Mouse (Mus musculus) intestine, postnatal 0 days (tissue): ENCODE measurements around the gene Bbs9. TPM values are rescaled to one million over a fixed set of nuclear protein-coding genes. Genes with fewer than 3 reads are reported as not detected.

Source experiments
- ATAC-seq: fragments of 200-750 bp; cut with Nextera tagmentation; 2 replicates; pipeline ENCODE4 v1.8.0; 2017; ENCODE audit warnings: mild to moderate bottlenecking, moderate TSS enrichment, moderate library complexity
- H3K27ac ChIP-seq: fragments of 300-500 bp; sonication (generic); 2 replicates; pipeline ENCODE4 v1.5.1; 2014; ENCODE audit warnings: mild to moderate bottlenecking, low read depth, low read length, moderate library complexity
- H3K27me3 ChIP-seq: fragments of 300-500 bp; sonication (generic); replicated peaks from 2 replicates; pipeline ENCODE4 v1.6.1; 2014; ENCODE audit warnings: low read length, mixed read lengths; ENCODE audit not compliant: control insufficient read depth, insufficient read depth
- H3K36me3 ChIP-seq: fragments of 300-500 bp; sonication (generic); 2 replicates; pipeline ENCODE4 v1.6.1; 2014; ENCODE audit warnings: mild to moderate bottlenecking, moderate library complexity; ENCODE audit not compliant: control insufficient read depth, insufficient read depth
- H3K4me1 ChIP-seq: fragments of 300-500 bp; sonication (generic); replicated peaks from 2 replicates; pipeline ENCODE4 v1.6.1; 2014; ENCODE audit warnings: antibody characterized with exemption, low read length, mixed read lengths; ENCODE audit not compliant: control insufficient read depth, insufficient read depth
- H3K4me2 ChIP-seq: fragments of 300-500 bp; sonication (generic); replicated peaks from 2 replicates; pipeline ENCODE4 v1.6.1; 2014; ENCODE audit warnings: low read depth, mild to moderate bottlenecking, moderate library complexity
- H3K4me3 ChIP-seq: fragments of 300-500 bp; sonication (generic); 2 replicates; pipeline ENCODE4 v1.5.1; 2014; ENCODE audit warnings: low read depth, low read length
- H3K9ac ChIP-seq: fragments of 300-500 bp; sonication (generic); 2 replicates; pipeline ENCODE4 v1.6.1; 2014; ENCODE audit warnings: mild to moderate bottlenecking, low read depth, low read length
- H3K9me3 ChIP-seq: fragments of 300-500 bp; sonication (generic); 2 replicates; pipeline ENCODE4 v1.6.1; 2016; ENCODE audit warnings: mixed run types; ENCODE audit not compliant: control insufficient read depth
- CTCF ChIP-seq: sonication (generic); IDR thresholded peaks from 2 replicates; pipeline ENCODE4 v1.5.1; 2016; ENCODE audit warnings: low read depth, mild to moderate bottlenecking, control low read depth, antibody characterized with exemption, moderate library complexity
- WGBS: fragments of 180-500 bp; shearing (Covaris S2); extraction: QIAGEN DNeasy Blood & Tissue Kit; methylation state at CpG from one replicate; pipeline ENCODE4 v1.1.7; 2014; 5-methylcytosine and 5-hydroxymethylcytosine counted together
- polyA plus RNA-seq: library from polyadenylated mRNA; unstranded; fragments of >200 nt; fragmentation: Nextera tagmentation; extraction: Ambion mirVana; gene quantifications from 2 replicates; pipeline ENCODE4 v1.2.1, GENCODE M21; 2015

Bbs9 gene
- polyA plus RNA-seq, 1 experiment from 2014 or later: 4.9 TPM

DNA sequence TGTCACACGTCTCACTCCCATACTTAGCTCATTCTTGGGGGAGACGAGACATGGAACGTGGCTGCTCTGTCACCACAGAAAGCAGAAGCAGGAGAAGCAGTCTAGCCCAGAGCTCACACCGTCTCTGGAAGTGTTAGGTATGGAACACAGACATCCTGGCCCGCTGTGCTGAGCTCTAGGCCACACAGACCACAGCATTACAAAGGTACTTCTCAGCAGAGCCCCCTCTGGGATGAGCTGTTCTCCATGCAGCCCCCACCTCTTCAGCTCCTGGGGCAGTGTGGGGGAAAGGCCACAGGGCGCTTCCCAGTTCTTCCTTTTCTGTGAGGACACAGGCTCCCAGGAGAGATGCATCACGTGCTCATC is 339.6 kb downstream of the Bbs9 start:
- no peaks in the 10 kb centered on the region for H3K9me3 ChIP-seq
- no peak overlapping the region for H3K27ac ChIP-seq
- no peak overlapping the region for H3K4me2 ChIP-seq
- no peak overlapping the region for H3K9ac ChIP-seq
- no peaks in the 10 kb centered on the region for H3K27me3 ChIP-seq
- no peak for ATAC-seq
- WGBS: 72% methylated on average over 7 of the region's 7 CpGs
- no peak for TF ChIP-seq CTCF
- H3K4me1 ChIP-seq: no peaks in the 10 kb centered on the region
- H3K4me3 ChIP-seq: no peak overlapping the region
- H3K36me3 ChIP-seq: no peaks in the 10 kb centered on the region

DNA sequence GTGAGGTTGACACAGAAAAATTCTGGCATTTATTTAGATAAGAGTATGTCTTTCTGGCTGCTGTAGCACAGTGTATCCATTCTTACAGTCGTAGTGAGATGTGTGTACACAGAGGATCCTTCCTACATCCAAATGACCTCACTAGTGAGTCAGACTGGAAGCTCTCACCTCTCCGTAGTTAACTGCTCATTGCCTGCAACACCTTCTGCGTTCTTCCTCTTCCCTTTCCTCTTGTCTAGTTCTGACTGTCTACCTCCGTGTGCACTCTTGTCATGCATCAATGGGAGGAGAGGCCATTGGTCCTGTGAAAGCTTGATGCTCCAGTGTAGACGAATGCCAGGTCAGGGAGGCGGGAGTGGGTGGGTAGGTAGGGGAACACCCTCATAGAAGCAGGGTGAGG is 344.0 kb downstream of the Bbs9 start:
- no peak for ATAC-seq
- H3K4me3 ChIP-seq: no peak overlapping the region
- no peaks in the 10 kb centered on the region for H3K36me3 ChIP-seq
- H3K27me3 ChIP-seq: no peaks in the 10 kb centered on the region
- no peaks in the 10 kb centered on the region for H3K9me3 ChIP-seq
- no peak overlapping the region for H3K27ac ChIP-seq
- H3K4me1 ChIP-seq: no peaks in the 10 kb centered on the region
- WGBS: 81% methylated on average over 6 of the region's 6 CpGs
- H3K4me2 ChIP-seq: no peak overlapping the region
- H3K9ac ChIP-seq: no peak overlapping the region
- no peak for TF ChIP-seq CTCF

DNA sequence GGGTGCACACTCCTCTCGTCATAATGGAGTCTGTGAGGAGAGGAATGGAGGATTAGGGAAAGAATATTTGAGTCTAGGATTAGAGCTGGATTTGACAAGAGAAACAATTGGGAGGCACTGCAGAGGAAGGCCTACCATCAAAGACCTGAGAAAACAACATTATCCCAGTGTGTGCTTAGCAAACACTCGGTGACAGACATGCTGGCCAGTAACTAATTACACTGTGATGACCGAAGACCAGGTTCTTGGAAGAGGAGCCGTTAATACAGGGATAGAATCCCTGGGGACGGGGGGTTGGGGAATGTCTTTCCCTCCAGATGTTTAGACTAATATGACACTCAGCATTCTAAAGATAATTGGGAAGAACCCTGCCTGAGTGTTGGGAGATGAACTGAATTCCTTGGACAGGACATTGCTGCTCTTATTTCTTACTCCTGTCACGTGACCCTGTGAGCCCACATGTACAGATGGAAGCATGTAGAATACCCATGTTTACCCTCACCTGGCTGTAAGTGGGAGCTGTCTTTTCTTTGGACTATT is 345.2 kb downstream of the Bbs9 start:
- Histone ChIP-seq H3K4me2 (no peak overlapping the region), H3K9ac (no peak overlapping the region), H3K9me3 (no peaks in the 10 kb centered on the region), H3K4me3 (no peak overlapping the region), H3K27ac (no peak overlapping the region), H3K4me1 (no peaks in the 10 kb centered on the region), H3K36me3 (no peaks in the 10 kb centered on the region), H3K27me3 (no peaks in the 10 kb centered on the region)
- ATAC-seq: no peak
- no peak for TF ChIP-seq CTCF
- 36% methylated on average over 6 of the region's 6 CpGs for WGBS

DNA sequence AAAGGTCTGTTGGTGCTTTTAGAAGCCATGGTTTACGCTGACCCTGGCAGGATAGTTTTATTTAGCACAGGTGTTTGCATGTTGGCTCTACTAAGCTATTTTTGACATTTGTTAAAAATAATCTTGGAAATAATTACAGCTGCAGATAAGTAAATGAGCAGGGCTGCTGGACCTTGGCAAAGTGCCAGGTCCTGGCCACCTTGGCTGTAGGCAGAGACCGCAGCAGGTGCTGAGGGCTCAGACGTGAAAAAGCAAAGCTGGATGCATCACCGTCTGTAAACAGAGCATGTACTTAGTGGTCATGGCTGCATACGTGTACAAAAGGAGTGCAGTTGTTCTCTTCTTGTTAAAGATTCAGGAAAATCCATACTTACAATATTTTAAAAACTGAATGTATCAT is 347.3 kb downstream of the Bbs9 start:
- H3K4me2 ChIP-seq: no peak overlapping the region
- WGBS: 49% methylated on average over 5 of the region's 5 CpGs

DNA sequence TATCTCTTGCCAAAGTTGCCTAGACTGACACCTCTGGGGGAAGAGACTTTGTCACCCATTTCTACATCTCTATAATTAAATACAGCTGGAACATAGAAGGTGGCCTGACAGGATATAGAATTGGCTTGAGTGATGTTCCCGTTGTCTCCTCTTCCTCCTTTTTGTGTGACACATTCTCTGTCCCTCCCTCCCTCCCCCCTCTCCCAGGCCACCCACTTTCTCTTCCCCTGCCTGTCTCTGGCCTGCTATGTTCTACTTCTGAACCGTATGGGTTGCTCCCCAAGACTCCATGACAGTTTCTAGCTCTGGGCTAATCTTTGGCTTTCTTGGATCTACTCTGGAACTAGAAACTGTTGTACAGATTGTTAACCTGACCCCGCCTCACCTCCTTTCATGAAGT is 348.3 kb downstream of the Bbs9 start:
- Histone ChIP-seq H3K9me3 (no peaks in the 10 kb centered on the region), H3K4me1 (no peaks in the 10 kb centered on the region), H3K27me3 (no peaks in the 10 kb centered on the region), H3K27ac (no peak overlapping the region), H3K36me3 (no peaks in the 10 kb centered on the region), H3K4me3 (no peak overlapping the region), H3K9ac (no peak overlapping the region), H3K4me2 (no peak overlapping the region)
- WGBS: 83% methylated on average over 3 of the region's 3 CpGs
- TF ChIP-seq CTCF: no peak
- ATAC-seq: no peak

More for the DNA sequence above, 347.3 kb downstream of the Bbs9 start:
- Histone ChIP-seq H3K4me3 (no peak overlapping the region), H3K27me3 (no peaks in the 10 kb centered on the region), H3K9ac (no peak overlapping the region), H3K9me3 (no peaks in the 10 kb centered on the region), H3K27ac (no peak overlapping the region), H3K4me1 (no peaks in the 10 kb centered on the region), H3K36me3 (no peaks in the 10 kb centered on the region)
- no peak for TF ChIP-seq CTCF
- no peak for ATAC-seq

DNA sequence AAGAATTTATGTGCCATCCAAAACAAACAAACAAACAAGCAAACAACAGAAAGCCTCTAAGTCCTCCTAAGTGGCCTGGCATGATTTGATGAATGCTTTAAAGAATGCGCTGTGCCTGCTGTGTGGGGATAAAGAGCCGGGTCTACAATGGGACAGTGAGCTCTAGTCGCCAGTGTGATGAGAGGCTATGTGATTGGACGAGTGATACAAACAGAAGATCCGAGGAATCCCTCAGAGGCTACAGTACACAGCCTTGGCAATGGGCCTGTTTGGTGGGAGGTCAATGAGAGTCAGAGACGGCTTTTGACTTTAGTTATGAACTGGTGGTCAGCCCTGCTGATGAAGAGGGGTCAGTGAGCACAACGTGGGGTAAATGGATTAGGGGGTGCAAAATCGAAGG is 349.4 kb downstream of the Bbs9 start:
- H3K4me2 ChIP-seq: no peak overlapping the region
- no peak for ATAC-seq
- H3K4me3 ChIP-seq: no peak overlapping the region
- WGBS: 81% methylated on average over 8 of the region's 8 CpGs
- no peak overlapping the region for H3K9ac ChIP-seq
- H3K4me1 ChIP-seq: no peaks in the 10 kb centered on the region
- no peak for TF ChIP-seq CTCF
- no peaks in the 10 kb centered on the region for H3K9me3 ChIP-seq
- no peaks in the 10 kb centered on the region for H3K27me3 ChIP-seq
- H3K36me3 ChIP-seq: no peaks in the 10 kb centered on the region
- no peak overlapping the region for H3K27ac ChIP-seq

DNA sequence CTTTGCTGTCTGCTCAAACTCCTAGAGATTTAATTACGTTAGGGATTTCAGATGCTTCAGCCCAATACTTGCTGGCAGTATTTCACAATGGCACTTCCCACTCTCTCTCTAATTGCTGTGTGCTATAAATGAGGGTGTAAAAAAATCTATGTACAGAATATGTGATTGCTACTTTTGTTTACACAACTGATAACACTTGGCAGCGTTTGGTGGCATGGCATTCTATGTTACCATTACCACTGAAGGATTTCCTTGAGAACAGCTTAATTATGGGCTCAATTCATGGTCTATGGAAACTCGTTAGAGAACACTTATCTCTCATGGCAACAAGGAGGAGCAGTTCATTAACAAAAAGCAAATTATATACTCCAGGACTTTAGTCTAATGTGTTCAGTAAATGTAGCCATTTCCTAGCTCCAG is 351.1 kb downstream of the Bbs9 start:
- Histone ChIP-seq H3K27me3 (no peaks in the 10 kb centered on the region), H3K9ac (no peak overlapping the region), H3K9me3 (no peaks in the 10 kb centered on the region), H3K4me1 (no peaks in the 10 kb centered on the region), H3K27ac (no peak overlapping the region), H3K36me3 (no peaks in the 10 kb centered on the region), H3K4me2 (no peak overlapping the region), H3K4me3 (no peak overlapping the region)
- 30% methylated on average over 3 of the region's 3 CpGs for WGBS
- ATAC-seq: no peak
- no peak for TF ChIP-seq CTCF
